Mouse (Mus musculus) gastrocnemius, adult 18-20 months (tissue): ENCODE measurements around the gene Mgarp. TPM values are rescaled to one million over a fixed set of nuclear protein-coding genes. Genes with fewer than 3 reads are reported as not detected.

Experiments used
- DNase-seq: peaks from one replicate; pipeline ENCODE4 v3.0.0; 2021; ENCODE audit warnings: low spot score
- total RNA-seq, 2 experiments: library from RNA; stranded (reverse); gene quantifications; 2 replicates each; pipeline ENCODE4 v1.2.3; 2021

The Mgarp gene
- total RNA-seq, 2 experiments from 2014 or later = 0.25 TPM; not detected in 1

DNA sequence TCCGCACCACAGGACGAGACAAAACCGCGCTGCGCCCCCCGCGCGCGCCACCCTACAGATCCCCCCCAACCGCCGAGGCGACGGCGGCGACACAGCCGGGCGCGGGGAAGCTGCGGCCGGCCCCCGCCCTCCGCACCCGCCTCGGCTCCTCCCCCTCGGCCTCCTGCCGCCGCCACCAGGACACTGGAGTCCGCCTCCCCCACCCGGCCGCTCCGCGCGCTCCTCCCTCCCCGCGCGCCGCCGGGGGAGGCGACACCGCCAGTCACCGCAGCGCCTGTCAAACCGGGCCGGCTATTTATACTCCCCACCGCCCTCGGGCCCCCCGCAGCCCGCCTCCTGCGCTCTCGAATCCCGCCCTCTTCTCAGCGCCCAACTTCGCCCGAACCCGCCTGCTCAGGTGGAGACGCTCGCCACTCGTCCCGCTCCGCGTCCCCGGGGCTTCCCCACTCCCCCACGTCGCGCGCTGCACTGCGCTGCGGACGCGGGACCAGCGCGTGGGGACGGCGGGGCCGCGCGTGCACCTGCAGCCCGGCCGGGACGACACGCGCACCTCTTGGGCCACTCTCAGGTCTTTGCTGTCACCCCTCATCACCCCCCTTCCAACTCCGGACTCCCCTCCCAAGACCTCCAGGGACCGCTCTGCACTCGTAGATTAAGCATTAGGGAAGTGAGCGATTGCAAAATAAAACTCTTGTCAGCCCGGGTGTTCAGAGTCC is 55.8 kb downstream of the Mgarp start, which contains the start of gene Elf2:
Elf2 (minus strand) TSS at position 112 of the 716 bp plus-strand sequence.
- DNase-seq = peak; percentile 91

- no peak for DNase-seq
Measured at GRCm38 (mm10) chr3:51339734-51340551, 56.6 kb downstream of the Mgarp start.

DNA sequence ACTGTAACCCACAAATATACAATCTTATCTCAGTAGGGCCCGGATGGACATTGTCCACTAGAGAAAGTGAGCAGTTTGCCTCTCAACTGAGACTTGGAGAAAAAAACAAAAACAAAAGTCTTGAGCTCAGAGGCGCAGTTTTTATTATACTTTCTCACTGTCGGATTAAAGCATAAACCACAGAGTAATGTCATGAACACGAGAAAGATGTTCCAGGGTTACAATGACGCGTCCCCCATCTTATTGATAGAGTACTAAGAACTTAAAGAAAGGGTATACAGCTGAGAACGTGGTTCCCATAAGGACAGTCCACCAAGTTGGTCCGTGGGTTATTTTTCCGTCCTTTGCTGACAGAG is 57.2 kb downstream of the Mgarp start:
- no peak for DNase-seq

Other genes with a start within 250 kb of the Mgarp start
- gene Noct, start 172.3 kb downstream of the Mgarp start, total RNA-seq = 10 to 100 TPM; 22.5 to 28.0 TPM
- gene Elf2, start 56.1 kb downstream of the Mgarp start, total RNA-seq = 10 to 100 TPM; 38.5 to 43.6 TPM
- gene Ndufc1, start 12.2 kb upstream of the Mgarp start, total RNA-seq = 1,000 to 10,000 TPM in 1 of 2 experiments, 100 to 1,000 TPM in 1; 945 to 1,002 TPM
- gene Naa15, start 18.4 kb upstream of the Mgarp start, total RNA-seq = 10 to 100 TPM; 40.4 to 47.5 TPM
- gene Rab33b, start 87.2 kb upstream of the Mgarp start, total RNA-seq = 1 to 10 TPM; 6.6 to 7.9 TPM
- gene Setd7, start 164.1 kb upstream of the Mgarp start, total RNA-seq = 100 to 1,000 TPM; 151 to 156 TPM